Mouse (Mus musculus) kidney, embryonic 14.5 days (tissue): ENCODE results near the gene Rbpj. TPM values are rescaled to one million over a fixed set of nuclear protein-coding genes. Genes with fewer than 3 reads are reported as not detected.

ENCODE experiments used
- polyA plus RNA-seq: library from polyadenylated mRNA; unstranded; fragments of >200 nt; fragmentation: Nextera tagmentation; extraction: Ambion mirVana; gene quantifications from 2 replicates; pipeline ENCODE4 v1.2.1, GENCODE M21; 2014

Gene Rbpj
- polyA plus RNA-seq, 1 experiment from 2014 or later, result 47.4 TPM

Other genes starting within 250 kb of the Rbpj start
- 91.7 and 106 TPM in 2 replicates for gene Smim20, start 199.1 kb upstream of the Rbpj start, polyA plus RNA-seq
- gene Cckar, start 241.6 kb downstream of the Rbpj start, polyA plus RNA-seq, result 1.2 and 1.6 TPM in 2 replicates